Mouse (Mus musculus) hindbrain, embryonic 15.5 days (tissue): Measurements from ENCODE around the gene H3f3a. TPM values are rescaled to one million over a fixed set of nuclear protein-coding genes. Genes with fewer than 3 reads are reported as not detected.

Source experiments
- ATAC-seq: fragments of 200-750 bp; cut with Nextera tagmentation; 2 replicates; pipeline ENCODE4 v1.8.0; 2017; ENCODE audit warnings: low read depth, moderate number of reproducible peaks, moderate TSS enrichment; ENCODE audit not compliant: low FRiP score
- H3K27ac ChIP-seq: fragments of 300-500 bp; sonication (generic); replicated peaks from 2 replicates; pipeline ENCODE4 v1.5.1; 2015; ENCODE audit warnings: mild to moderate bottlenecking, inconsistent platforms
- H3K27me3 ChIP-seq: fragments of 300-500 bp; sonication (generic); 2 replicates; pipeline ENCODE4 v1.6.1; 2015; ENCODE audit warnings: control low read depth, inconsistent platforms
- H3K36me3 ChIP-seq: fragments of 300-500 bp; sonication (generic); 2 replicates; pipeline ENCODE4 v1.6.1; 2015; ENCODE audit warnings: control low read depth, inconsistent platforms
- H3K4me1 ChIP-seq: fragments of 300-500 bp; sonication (generic); replicated peaks from 2 replicates; pipeline ENCODE4 v1.6.1; 2015; ENCODE audit warnings: control low read depth, inconsistent platforms
- H3K4me2 ChIP-seq: fragments of 300-500 bp; sonication (generic); 2 replicates; pipeline ENCODE4 v1.6.1; 2015; ENCODE audit warnings: moderate library complexity, mild to moderate bottlenecking, inconsistent platforms
- H3K4me3 ChIP-seq: fragments of 300-500 bp; sonication (generic); 2 replicates; pipeline ENCODE4 v1.5.1; 2015; ENCODE audit warnings: mild to moderate bottlenecking, inconsistent platforms
- H3K9ac ChIP-seq: fragments of 300-500 bp; sonication (generic); 2 replicates; pipeline ENCODE4 v1.6.1; 2015; ENCODE audit warnings: inconsistent platforms
- H3K9me3 ChIP-seq: fragments of 300-500 bp; sonication (generic); 2 replicates; pipeline ENCODE4 v1.6.1; 2016; ENCODE audit warnings: control low read depth, inconsistent platforms
- WGBS: fragments of 180-500 bp; shearing (Covaris S2); methylation state at CpG from one replicate; pipeline ENCODE4 v1.1.7; 2015; 5-methylcytosine and 5-hydroxymethylcytosine counted together
- polyA plus RNA-seq: library from polyadenylated mRNA; unstranded; fragments of >200 nt; fragmentation: Nextera tagmentation; extraction: Ambion mirVana; gene quantifications from 2 replicates; pipeline ENCODE4 v1.2.1, GENCODE M21; 2015

Gene H3f3a
- polyA plus RNA-seq, 1 experiment from 2014 or later: 2,665 TPM

- 8% methylated on average over 10 of the region's 10 CpGs for WGBS
- no peak; the same call in 1 of the 2 replicates for ATAC-seq
- peaks cover 21% of the 10 kb centered on the region for H3K4me1 ChIP-seq
Observed at GRCm38 (mm10) chr1:180777289-180777659, 36.5 kb downstream of the H3f3a start.

GRCm38 (mm10) chr1:180776494-180776893 lies 37.2 kb downstream of the H3f3a start:
- WGBS: 82% methylated on average over 6 of the region's 6 CpGs
- H3K27ac ChIP-seq: no peak overlapping the region
- ATAC-seq: no peak

More at GRCm38 (mm10) chr1:180777289-180777659, 36.5 kb downstream of the H3f3a start:
- Histone ChIP-seq H3K27me3 (no peaks in the 10 kb centered on the region), H3K36me3 (no peaks in the 10 kb centered on the region), H3K9me3 (no peaks in the 10 kb centered on the region), H3K4me3 (peak overlapping the region; percentile 61), H3K9ac (peak overlapping the region; percentile 67), H3K4me2 (peak overlapping the region; percentile 90), H3K27ac (peak overlapping the region; percentile 82)

GRCm38 (mm10) chr1:180775849-180776493 lies 37.8 kb downstream of the H3f3a start:
- Histone ChIP-seq H3K9ac (no peak overlapping the region), H3K9me3 (no peaks in the 10 kb centered on the region), H3K27me3 (no peaks in the 10 kb centered on the region), H3K4me2 (no peak overlapping the region), H3K4me3 (no peak overlapping the region), H3K4me1 (peaks cover 21% of the 10 kb centered on the region), H3K36me3 (no peaks in the 10 kb centered on the region), H3K27ac (no peak overlapping the region)
- 50% methylated on average over 6 of the region's 6 CpGs for WGBS
- ATAC-seq: no peak

More at GRCm38 (mm10) chr1:180776494-180776893, 37.2 kb downstream of the H3f3a start:
- H3K27me3 ChIP-seq: no peaks in the 10 kb centered on the region
- H3K4me2 ChIP-seq: no peak overlapping the region
- no peak overlapping the region for H3K9ac ChIP-seq
- H3K9me3 ChIP-seq: no peaks in the 10 kb centered on the region
- H3K36me3 ChIP-seq: no peaks in the 10 kb centered on the region
- peaks cover 21% of the 10 kb centered on the region for H3K4me1 ChIP-seq
- no peak overlapping the region for H3K4me3 ChIP-seq

- no peaks in the 10 kb centered on the region for H3K27me3 ChIP-seq
- no peak overlapping the region for H3K9ac ChIP-seq
- no peak for ATAC-seq
- no peak overlapping the region for H3K4me3 ChIP-seq
- H3K4me1 ChIP-seq: peaks cover 21% of the 10 kb centered on the region
- 87% methylated on average over 10 of the region's 10 CpGs for whole genome bisulfite sequencing
- H3K9me3 ChIP-seq: no peaks in the 10 kb centered on the region
- H3K36me3 ChIP-seq: no peaks in the 10 kb centered on the region
- H3K27ac ChIP-seq: no peak overlapping the region
- no peak overlapping the region for H3K4me2 ChIP-seq
Observed at GRCm38 (mm10) chr1:180775317-180775716, 38.4 kb downstream of the H3f3a start.

- Histone ChIP-seq H3K27ac (no peak overlapping the region), H3K4me3 (no peak overlapping the region), H3K36me3 (no peaks in the 10 kb centered on the region), H3K4me1 (peaks cover 21% of the 10 kb centered on the region), H3K9ac (no peak overlapping the region), H3K9me3 (no peaks in the 10 kb centered on the region), H3K27me3 (no peaks in the 10 kb centered on the region), H3K4me2 (no peak overlapping the region)
- no peak for ATAC-seq
- 65% methylated on average over 3 of the region's 3 CpGs for WGBS
Observed at GRCm38 (mm10) chr1:180774664-180775063, 39.1 kb downstream of the H3f3a start.

GRCm38 (mm10) chr1:180772291-180772690 lies 41.5 kb downstream of the H3f3a start:
- Histone ChIP-seq H3K9ac (no peak overlapping the region), H3K36me3 (no peaks in the 10 kb centered on the region), H3K4me1 (peaks cover 32% of the 10 kb centered on the region), H3K4me3 (no peak overlapping the region), H3K4me2 (no peak overlapping the region), H3K27ac (no peak overlapping the region), H3K9me3 (no peaks in the 10 kb centered on the region), H3K27me3 (no peaks in the 10 kb centered on the region)
- ATAC-seq: no peak
- 89% methylated on average over 3 of the region's 3 CpGs for WGBS

GRCm38 (mm10) chr1:180771722-180772121 lies 42.0 kb downstream of the H3f3a start:
- no peaks in the 10 kb centered on the region for H3K36me3 ChIP-seq
- ATAC-seq: no peak
- 74% methylated on average over 4 of the region's 4 CpGs for WGBS

GRCm38 (mm10) chr1:180771306-180771705 lies 42.4 kb downstream of the H3f3a start:
- Histone ChIP-seq H3K9ac (no peak overlapping the region), H3K4me3 (no peak overlapping the region), H3K9me3 (no peaks in the 10 kb centered on the region), H3K27me3 (no peaks in the 10 kb centered on the region), H3K4me2 (no peak overlapping the region), H3K27ac (no peak overlapping the region), H3K36me3 (no peaks in the 10 kb centered on the region), H3K4me1 (peaks cover 27% of the 10 kb centered on the region)
- ATAC-seq: no peak
- WGBS: 90% methylated on average over 5 of the region's 5 CpGs

More at GRCm38 (mm10) chr1:180771722-180772121, 42.0 kb downstream of the H3f3a start:
- Histone ChIP-seq H3K27ac (no peak overlapping the region), H3K4me3 (no peak overlapping the region), H3K9ac (no peak overlapping the region), H3K9me3 (no peaks in the 10 kb centered on the region), H3K27me3 (no peaks in the 10 kb centered on the region), H3K4me1 (peaks cover 32% of the 10 kb centered on the region), H3K4me2 (no peak overlapping the region)

GRCm38 (mm10) chr1:180768334-180769168 lies 45.2 kb downstream of the H3f3a start:
- Histone ChIP-seq H3K9ac (peak overlapping the region; percentile 52), H3K36me3 (no peaks in the 10 kb centered on the region), H3K4me2 (peak overlapping the region; percentile 69), H3K4me1 (peaks cover 22% of the 10 kb centered on the region), H3K27ac (peak overlapping the region; percentile 70), H3K4me3 (peak overlapping the region; percentile 46), H3K27me3 (no peaks in the 10 kb centered on the region), H3K9me3 (no peaks in the 10 kb centered on the region)
- 3% methylated on average over 37 of the region's 37 CpGs for WGBS
- ATAC-seq: peak; percentile 79

- Histone ChIP-seq H3K4me1 (peaks cover 27% of the 10 kb centered on the region), H3K4me3 (peak overlapping the region; percentile 46), H3K27me3 (no peaks in the 10 kb centered on the region), H3K9ac (peak overlapping the region; percentile 52), H3K27ac (peak overlapping the region; percentile 70), H3K9me3 (no peaks in the 10 kb centered on the region), H3K4me2 (peak overlapping the region; percentile 69), H3K36me3 (no peaks in the 10 kb centered on the region)
- WGBS: 14% methylated on average over 10 of the region's 10 CpGs
- peak; percentile 9; the same call in 1 of the 2 replicates for ATAC-seq
Observed at GRCm38 (mm10) chr1:180767541-180768333, 46.0 kb downstream of the H3f3a start.

- Histone ChIP-seq H3K9ac (no peak overlapping the region), H3K27me3 (no peaks in the 10 kb centered on the region), H3K27ac (no peak overlapping the region), H3K9me3 (no peaks in the 10 kb centered on the region), H3K36me3 (no peaks in the 10 kb centered on the region), H3K4me3 (no peak overlapping the region), H3K4me2 (no peak overlapping the region), H3K4me1 (peaks cover 27% of the 10 kb centered on the region)
- no peak for ATAC-seq
- WGBS: 69% methylated on average over 5 of the region's 5 CpGs
Observed at GRCm38 (mm10) chr1:180766557-180766956, 47.2 kb downstream of the H3f3a start.
